Comparison of ENCODE assay signal across 16 mouse cellular contexts in the genomic region with DNA sequence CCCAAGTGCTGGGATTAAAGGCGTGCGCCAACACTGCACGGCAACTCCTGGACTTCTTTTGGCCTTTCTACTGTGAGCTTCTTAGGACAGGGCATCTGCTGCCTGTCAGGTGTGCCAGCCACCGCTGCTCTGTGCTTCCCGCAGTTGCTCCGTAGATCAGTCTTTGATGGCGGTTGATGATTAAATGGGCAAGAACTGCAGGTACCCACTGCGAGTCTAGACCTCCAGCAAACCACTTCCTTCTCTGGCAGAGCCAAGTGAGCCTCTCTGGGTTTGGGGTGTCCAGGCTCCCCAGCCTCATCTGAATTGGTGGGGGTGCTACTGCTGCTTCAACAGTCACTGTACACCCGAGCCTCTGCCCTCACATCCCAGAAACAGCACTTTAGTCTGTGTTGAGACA. TPM values are rescaled to one million over a fixed set of nuclear protein-coding genes. Genes with fewer than 3 reads are reported as not detected.
A peak's percentile ranks its signal among the peaks of the same experiment; 100 is the strongest.
DNase-seq lines count a peak whose midpoint lies in the region; ATAC-seq and TF ChIP-seq lines count a peak whose summit lies in the region.
"Had no signal": no experiment of that assay in that cellular context is flagged by ENCODE, and none has a peak within 500 bp of the region (broad histone marks: within the 10 kb centered on the region; RNA-seq: fewer than 3 reads in every experiment).

No protein-coding gene starts in this region.

- no peaks in the 10 kb centered on the region for H3K27me3 ChIP-seq in intestine, embryonic 16.5 days (replicated peaks; ENCODE audit: control insufficient read depth, insufficient read depth, low read length)
- H3K27me3 ChIP-seq in intestine, embryonic 15.5 days (replicated peaks): no peaks in the 10 kb centered on the region
- H3K27me3 ChIP-seq in megakaryocyte, embryonic 14.5 days (replicated peaks): no peaks in the 10 kb centered on the region
- H3K27me3 ChIP-seq in midbrain, embryonic 15.5 days (replicated peaks): no peaks in the 10 kb centered on the region
- H3K27me3 ChIP-seq: embryonic facial prominence, embryonic 12.5 days; forebrain, embryonic 13.5 days; limb, embryonic 15.5 days; midbrain, embryonic 12.5 days; neural tube, embryonic 12.5 days had no signal

- no peak for TF ChIP-seq CTCF in bone marrow, adult 2 months (IDR thresholded peaks at IDR 0.05; ENCODE audit: control insufficient read depth, insufficient read depth, low read length)

- H3K4me3 ChIP-seq in intestine, embryonic 16.5 days (ENCODE audit: low read length): no peak overlapping the region
- no peak overlapping the region for H3K4me3 ChIP-seq in intestine, embryonic 15.5 days (replicated peaks)
- peak overlapping the region; percentile 7 for H3K4me3 ChIP-seq in megakaryocyte, embryonic 14.5 days (replicated peaks)
- H3K4me3 ChIP-seq in bone marrow, adult 2 months (replicated peaks; ENCODE audit: control insufficient read depth, low read depth, low read length): no peak overlapping the region
- H3K4me3 ChIP-seq in midbrain, embryonic 15.5 days: no peak overlapping the region
- H3K4me3 ChIP-seq: embryonic facial prominence, embryonic 12.5 days; forebrain, embryonic 13.5 days; limb, embryonic 15.5 days; midbrain, embryonic 12.5 days; neural tube, embryonic 12.5 days had no signal

- no peaks in the 10 kb centered on the region for H3K36me3 ChIP-seq in intestine, embryonic 16.5 days (ENCODE audit: control insufficient read depth, insufficient read depth, low read length)
- H3K36me3 ChIP-seq in intestine, embryonic 15.5 days: no peaks in the 10 kb centered on the region
- H3K36me3 ChIP-seq in megakaryocyte, embryonic 14.5 days (replicated peaks; ENCODE audit: low read length): peaks cover 29% of the 10 kb centered on the region
- no peaks in the 10 kb centered on the region for H3K36me3 ChIP-seq in midbrain, embryonic 15.5 days (replicated peaks)
- H3K36me3 ChIP-seq: midbrain, embryonic 12.5 days had no signal

- H3K9ac ChIP-seq in intestine, embryonic 16.5 days (ENCODE audit: low read depth, low read length): no peak overlapping the region
- H3K9ac ChIP-seq in intestine, embryonic 15.5 days: no peak overlapping the region
- H3K9ac ChIP-seq in midbrain, embryonic 15.5 days: no peak overlapping the region
- H3K9ac ChIP-seq: embryonic facial prominence, embryonic 12.5 days; forebrain, embryonic 13.5 days; limb, embryonic 15.5 days; midbrain, embryonic 12.5 days; neural tube, embryonic 12.5 days had no signal

- ATAC-seq in intestine, embryonic 16.5 days: no peak
- ATAC-seq in intestine, embryonic 15.5 days: no peak
- ATAC-seq in megakaryocyte, adult 5-6 weeks (ENCODE audit: poor library complexity, severe bottlenecking): no peak
- no peak for ATAC-seq in midbrain, embryonic 15.5 days (replicated peaks)
- ATAC-seq: forebrain, embryonic 13.5 days had no signal

- DNase-seq in thymus, postnatal 14 days: peak; percentile 42
- DNase-seq: cerebellum, postnatal 10 days; gastrocnemius, postnatal 25 days; kidney, postnatal 14 days had no signal

- no peak overlapping the region for H3K4me2 ChIP-seq in intestine, embryonic 16.5 days (ENCODE audit: low read depth, low read length)
- H3K4me2 ChIP-seq in intestine, embryonic 15.5 days (replicated peaks): no peak overlapping the region
- H3K4me2 ChIP-seq in midbrain, embryonic 15.5 days: no peak overlapping the region
- H3K4me2 ChIP-seq: embryonic facial prominence, embryonic 12.5 days; forebrain, embryonic 13.5 days; limb, embryonic 15.5 days; midbrain, embryonic 12.5 days; neural tube, embryonic 12.5 days had no signal

- H3K9me3 ChIP-seq in intestine, embryonic 16.5 days (ENCODE audit: control insufficient read depth, low read length): no peaks in the 10 kb centered on the region
- no peaks in the 10 kb centered on the region for H3K9me3 ChIP-seq in intestine, embryonic 15.5 days
- H3K9me3 ChIP-seq in megakaryocyte, embryonic 14.5 days: no peaks in the 10 kb centered on the region
- no peaks in the 10 kb centered on the region for H3K9me3 ChIP-seq in midbrain, embryonic 15.5 days
- H3K9me3 ChIP-seq: embryonic facial prominence, embryonic 12.5 days; forebrain, embryonic 13.5 days; limb, embryonic 15.5 days; midbrain, embryonic 12.5 days; neural tube, embryonic 12.5 days had no signal

- 89% methylated on average over 9 of the region's 9 CpGs for WGBS in intestine, embryonic 16.5 days
- 91% methylated on average over 9 of the region's 9 CpGs for WGBS in intestine, embryonic 15.5 days
- 31% methylated on average over 9 of the region's 9 CpGs for WGBS in bone marrow, adult 2 months
- WGBS in midbrain, embryonic 15.5 days: 95% methylated on average over 9 of the region's 9 CpGs

- H3K4me1 ChIP-seq in intestine, embryonic 16.5 days (ENCODE audit: control insufficient read depth, insufficient read depth, low read length): peaks cover 56% of the 10 kb centered on the region
- peaks cover 48% of the 10 kb centered on the region for H3K4me1 ChIP-seq in intestine, embryonic 15.5 days (replicated peaks)
- peaks cover 83% of the 10 kb centered on the region for H3K4me1 ChIP-seq in megakaryocyte, embryonic 14.5 days
- peaks cover 14% of the 10 kb centered on the region for H3K4me1 ChIP-seq in bone marrow, adult 2 months (ENCODE audit: control insufficient read depth, insufficient read depth, low read length)
- H3K4me1 ChIP-seq in midbrain, embryonic 15.5 days: 0 out of 2 replicates have a peak, but pooled peaks cover 3% of the 10 kb centered on the region

- H3K27ac ChIP-seq in intestine, embryonic 16.5 days (ENCODE audit: low read length): peak overlapping the region; percentile 27; the same call in 1 of the 2 replicates
- no peak overlapping the region for H3K27ac ChIP-seq in intestine, embryonic 15.5 days
- H3K27ac ChIP-seq in bone marrow, adult 2 months (ENCODE audit: control insufficient read depth, insufficient read depth, low read depth, low read length, poor library complexity): peak overlapping the region; percentile 53
- no peak overlapping the region for H3K27ac ChIP-seq in midbrain, embryonic 15.5 days
- H3K27ac ChIP-seq: embryonic facial prominence, embryonic 12.5 days; forebrain, embryonic 13.5 days; limb, embryonic 15.5 days; midbrain, embryonic 12.5 days; neural tube, embryonic 12.5 days had no signal

- TF ChIP-seq POLR2A in bone marrow, adult 2 months (IDR thresholded peaks at IDR 0.05; ENCODE audit: borderline replicate concordance, control insufficient read depth, low read depth, low read length): 0 out of 2 replicates have a peak, but pooled peaks have one; percentile 34

RNA-seq across cellular contexts. Expression of gene Pxn, which starts 11.0 kb away (rescaled TPM):
- polyA plus RNA-seq in intestine, embryonic 16.5 days (2015; fragmentation: Nextera tagmentation; extraction: Ambion mirVana): 71.9 and 88.2 TPM in 2 replicates
- polyA plus RNA-seq in intestine, embryonic 15.5 days (2015; fragmentation: Nextera tagmentation; extraction: Ambion mirVana): 56.9 and 58.2 TPM in 2 replicates
- polyA plus RNA-seq in megakaryocyte, embryonic 14.5 days (2012; ENCODE audit: insufficient read depth, low replicate concordance): 63.1 and 67.7 TPM in 2 replicates
- total RNA-seq in megakaryocyte, adult 5-6 weeks (2015): 81.3 and 93.8 TPM in 2 replicates
- total RNA-seq in megakaryocyte, adult 5-6 weeks (2017): 151 and 199 TPM in 2 replicates
- 32.5 and 71.6 TPM in 2 replicates for polyA plus RNA-seq in bone marrow, adult 2 months (2011; ENCODE audit: insufficient read depth, insufficient read length, low replicate concordance, missing spikeins)
- 20.4 and 20.9 TPM in 2 replicates for polyA plus RNA-seq in midbrain, embryonic 15.5 days (2015; fragmentation: Nextera tagmentation; extraction: Ambion mirVana)

RNA-seq across cellular contexts. Expression of gene Sirt4, which starts 33.0 kb away (rescaled TPM):
- polyA plus RNA-seq in intestine, embryonic 16.5 days (2015; fragmentation: Nextera tagmentation; extraction: Ambion mirVana): 20.4 and 23.1 TPM in 2 replicates
- 18.6 and 19.8 TPM in 2 replicates for polyA plus RNA-seq in intestine, embryonic 15.5 days (2015; fragmentation: Nextera tagmentation; extraction: Ambion mirVana)
- polyA plus RNA-seq in megakaryocyte, embryonic 14.5 days (2012; ENCODE audit: insufficient read depth, low replicate concordance): 3.1 TPM in 1 of 2 replicates, not detected in the other
- 3.6 and 5.4 TPM in 2 replicates for total RNA-seq in megakaryocyte, adult 5-6 weeks (2015)
- 2.0 and 3.3 TPM in 2 replicates for total RNA-seq in megakaryocyte, adult 5-6 weeks (2017)
- polyA plus RNA-seq in bone marrow, adult 2 months (2011; ENCODE audit: insufficient read depth, insufficient read length, low replicate concordance, missing spikeins): 9.0 and 13.2 TPM in 2 replicates
- 31.6 and 32.6 TPM in 2 replicates for polyA plus RNA-seq in midbrain, embryonic 15.5 days (2015; fragmentation: Nextera tagmentation; extraction: Ambion mirVana)

RNA-seq across cellular contexts. Expression of gene Rplp0, which starts 41.8 kb away (rescaled TPM):
- polyA plus RNA-seq in intestine, embryonic 16.5 days (2015; fragmentation: Nextera tagmentation; extraction: Ambion mirVana): 1,506 and 1,615 TPM in 2 replicates
- 1,607 and 1,644 TPM in 2 replicates for polyA plus RNA-seq in intestine, embryonic 15.5 days (2015; fragmentation: Nextera tagmentation; extraction: Ambion mirVana)
- 975 and 2,538 TPM in 2 replicates for polyA plus RNA-seq in megakaryocyte, embryonic 14.5 days (2012; ENCODE audit: insufficient read depth, low replicate concordance)
- total RNA-seq in megakaryocyte, adult 5-6 weeks (2015): 1,875 and 2,228 TPM in 2 replicates
- total RNA-seq in megakaryocyte, adult 5-6 weeks (2017): 1,202 and 1,250 TPM in 2 replicates
- 1,167 and 1,244 TPM in 2 replicates for polyA plus RNA-seq in bone marrow, adult 2 months (2011; ENCODE audit: insufficient read depth, insufficient read length, low replicate concordance, missing spikeins)
- polyA plus RNA-seq in midbrain, embryonic 15.5 days (2015; fragmentation: Nextera tagmentation; extraction: Ambion mirVana): 811 and 847 TPM in 2 replicates

RNA-seq across cellular contexts. Expression of gene Gcn1l1, which starts 47.6 kb away (rescaled TPM):
- 25.5 and 26.3 TPM in 2 replicates for polyA plus RNA-seq in intestine, embryonic 16.5 days (2015; fragmentation: Nextera tagmentation; extraction: Ambion mirVana)
- polyA plus RNA-seq in intestine, embryonic 15.5 days (2015; fragmentation: Nextera tagmentation; extraction: Ambion mirVana): 31.8 and 34.7 TPM in 2 replicates
- 25.1 and 30.4 TPM in 2 replicates for polyA plus RNA-seq in megakaryocyte, embryonic 14.5 days (2012; ENCODE audit: insufficient read depth, low replicate concordance)
- 9.0 and 9.2 TPM in 2 replicates for total RNA-seq in megakaryocyte, adult 5-6 weeks (2015)
- total RNA-seq in megakaryocyte, adult 5-6 weeks (2017): 13.2 and 13.4 TPM in 2 replicates
- 23.3 and 38.4 TPM in 2 replicates for polyA plus RNA-seq in bone marrow, adult 2 months (2011; ENCODE audit: insufficient read depth, insufficient read length, low replicate concordance, missing spikeins)
- 48.3 and 53.4 TPM in 2 replicates for polyA plus RNA-seq in midbrain, embryonic 15.5 days (2015; fragmentation: Nextera tagmentation; extraction: Ambion mirVana)

RNA-seq across cellular contexts. Expression of gene Pla2g1b, which starts 51.4 kb away (rescaled TPM):
- polyA plus RNA-seq in intestine, embryonic 16.5 days (2015; fragmentation: Nextera tagmentation; extraction: Ambion mirVana): 1.2 and 1.3 TPM in 2 replicates
- 2.1 and 2.9 TPM in 2 replicates for polyA plus RNA-seq in intestine, embryonic 15.5 days (2015; fragmentation: Nextera tagmentation; extraction: Ambion mirVana)
- not detected in 2 replicates for polyA plus RNA-seq in megakaryocyte, embryonic 14.5 days (2012; ENCODE audit: insufficient read depth, low replicate concordance)
- total RNA-seq in megakaryocyte, adult 5-6 weeks (2015): not detected in 2 replicates
- total RNA-seq in megakaryocyte, adult 5-6 weeks (2017): not detected in 2 replicates
- 10.3 TPM in 1 of 2 replicates, not detected in the other for polyA plus RNA-seq in bone marrow, adult 2 months (2011; ENCODE audit: insufficient read depth, insufficient read length, low replicate concordance, missing spikeins)
- not detected in 2 replicates for polyA plus RNA-seq in midbrain, embryonic 15.5 days (2015; fragmentation: Nextera tagmentation; extraction: Ambion mirVana)
- total RNA-seq: gastrocnemius, postnatal 25 days had no signal
- polyA plus RNA-seq: embryonic facial prominence, embryonic 12.5 days; forebrain, embryonic 13.5 days; limb, embryonic 15.5 days; midbrain, embryonic 12.5 days; neural tube, embryonic 12.5 days; urinary bladder, adult 2 months had no signal

Comparison
In these comparisons a context has a peak if more than half of its experiments do, and no peak if none do; other contexts are left out.
1. H3K27ac ChIP-seq: peak in intestine, embryonic 16.5 days (single experiment) and bone marrow, adult 2 months (single experiment); none in intestine, embryonic 15.5 days (single experiment) and midbrain, embryonic 15.5 days (single experiment).